Mouse (Mus musculus) intestine, postnatal 0 days (tissue): ENCODE measurements around the gene Slc25a26. TPM values are rescaled to one million over a fixed set of nuclear protein-coding genes. Genes with fewer than 3 reads are reported as not detected.
A peak's percentile ranks its signal among the peaks of the same experiment; 100 is the strongest.

Source experiments
- ATAC-seq: fragments of 200-750 bp; cut with Nextera tagmentation; 2 replicates; pipeline ENCODE4 v1.8.0; 2017; ENCODE audit warnings: mild to moderate bottlenecking, moderate TSS enrichment, moderate library complexity
- H3K27ac ChIP-seq: fragments of 300-500 bp; sonication (generic); 2 replicates; pipeline ENCODE4 v1.5.1; 2014; ENCODE audit warnings: mild to moderate bottlenecking, low read depth, low read length, moderate library complexity
- H3K27me3 ChIP-seq: fragments of 300-500 bp; sonication (generic); replicated peaks from 2 replicates; pipeline ENCODE4 v1.6.1; 2014; ENCODE audit warnings: low read length, mixed read lengths; ENCODE audit not compliant: control insufficient read depth, insufficient read depth
- H3K36me3 ChIP-seq: fragments of 300-500 bp; sonication (generic); 2 replicates; pipeline ENCODE4 v1.6.1; 2014; ENCODE audit warnings: mild to moderate bottlenecking, moderate library complexity; ENCODE audit not compliant: control insufficient read depth, insufficient read depth
- H3K4me1 ChIP-seq: fragments of 300-500 bp; sonication (generic); replicated peaks from 2 replicates; pipeline ENCODE4 v1.6.1; 2014; ENCODE audit warnings: antibody characterized with exemption, low read length, mixed read lengths; ENCODE audit not compliant: control insufficient read depth, insufficient read depth
- H3K4me2 ChIP-seq: fragments of 300-500 bp; sonication (generic); replicated peaks from 2 replicates; pipeline ENCODE4 v1.6.1; 2014; ENCODE audit warnings: low read depth, mild to moderate bottlenecking, moderate library complexity
- H3K4me3 ChIP-seq: fragments of 300-500 bp; sonication (generic); 2 replicates; pipeline ENCODE4 v1.5.1; 2014; ENCODE audit warnings: low read depth, low read length
- H3K9ac ChIP-seq: fragments of 300-500 bp; sonication (generic); 2 replicates; pipeline ENCODE4 v1.6.1; 2014; ENCODE audit warnings: mild to moderate bottlenecking, low read depth, low read length
- H3K9me3 ChIP-seq: fragments of 300-500 bp; sonication (generic); 2 replicates; pipeline ENCODE4 v1.6.1; 2016; ENCODE audit warnings: mixed run types; ENCODE audit not compliant: control insufficient read depth
- CTCF ChIP-seq: sonication (generic); IDR thresholded peaks from 2 replicates; pipeline ENCODE4 v1.5.1; 2016; ENCODE audit warnings: low read depth, mild to moderate bottlenecking, control low read depth, antibody characterized with exemption, moderate library complexity
- WGBS: fragments of 180-500 bp; shearing (Covaris S2); extraction: QIAGEN DNeasy Blood & Tissue Kit; methylation state at CpG from one replicate; pipeline ENCODE4 v1.1.7; 2014; 5-methylcytosine and 5-hydroxymethylcytosine counted together
- polyA plus RNA-seq: library from polyadenylated mRNA; unstranded; fragments of >200 nt; fragmentation: Nextera tagmentation; extraction: Ambion mirVana; gene quantifications from 2 replicates; pipeline ENCODE4 v1.2.1, GENCODE M21; 2015

The Slc25a26 gene
- polyA plus RNA-seq, 1 experiment from 2014 or later: 6.1 TPM

GRCm38 (mm10) chr6:94644641-94645040 lies 144.5 kb downstream of the Slc25a26 start:
- no peak for TF ChIP-seq CTCF
- 61% methylated on average over 3 of the region's 3 CpGs for WGBS
- no peak overlapping the region for H3K27ac ChIP-seq
- H3K4me3 ChIP-seq: no peak overlapping the region
- no peaks in the 10 kb centered on the region; the same call in 1 of the 2 replicates for H3K36me3 ChIP-seq
- peaks cover 21% of the 10 kb centered on the region for H3K4me1 ChIP-seq
- no peak overlapping the region for H3K4me2 ChIP-seq
- no peak for ATAC-seq
- H3K9ac ChIP-seq: no peak overlapping the region
- no peaks in the 10 kb centered on the region for H3K9me3 ChIP-seq
- H3K27me3 ChIP-seq: no peaks in the 10 kb centered on the region

GRCm38 (mm10) chr6:94645723-94646122 lies 145.6 kb downstream of the Slc25a26 start:
- Histone ChIP-seq H3K4me1 (peaks cover 26% of the 10 kb centered on the region), H3K4me2 (no peak overlapping the region), H3K9ac (no peak overlapping the region), H3K36me3 (no peaks in the 10 kb centered on the region; the same call in 1 of the 2 replicates), H3K27ac (no peak overlapping the region), H3K9me3 (no peaks in the 10 kb centered on the region), H3K4me3 (no peak overlapping the region), H3K27me3 (no peaks in the 10 kb centered on the region)
- WGBS: 18% methylated on average over 4 of the region's 4 CpGs
- ATAC-seq: peak; percentile 65
- TF ChIP-seq CTCF: no peak

- no peaks in the 10 kb centered on the region for H3K27me3 ChIP-seq
- no peaks in the 10 kb centered on the region for H3K9me3 ChIP-seq
- 68% methylated on average over 6 of the region's 6 CpGs for WGBS
- TF ChIP-seq CTCF: no peak
- no peaks in the 10 kb centered on the region; the same call in 1 of the 2 replicates for H3K36me3 ChIP-seq
- no peak overlapping the region for H3K4me3 ChIP-seq
- no peak overlapping the region for H3K4me2 ChIP-seq
- H3K27ac ChIP-seq: no peak overlapping the region
- H3K4me1 ChIP-seq: peaks cover 26% of the 10 kb centered on the region
- H3K9ac ChIP-seq: no peak overlapping the region
- no peak for ATAC-seq
These were observed 146.2 kb downstream of the Slc25a26 start for GRCm38 (mm10) chr6:94646274-94646863.

- H3K27me3 ChIP-seq: no peaks in the 10 kb centered on the region
- TF ChIP-seq CTCF: no peak
- no peaks in the 10 kb centered on the region; the same call in 1 of the 2 replicates for H3K36me3 ChIP-seq
- H3K4me1 ChIP-seq: peaks cover 26% of the 10 kb centered on the region
- no peaks in the 10 kb centered on the region for H3K9me3 ChIP-seq
- no peak overlapping the region for H3K9ac ChIP-seq
- H3K4me3 ChIP-seq: no peak overlapping the region
- no peak overlapping the region for H3K4me2 ChIP-seq
- 68% methylated on average over 6 of the region's 6 CpGs for WGBS
- ATAC-seq: no peak
- H3K27ac ChIP-seq: no peak overlapping the region
These were observed 146.8 kb downstream of the Slc25a26 start for GRCm38 (mm10) chr6:94646902-94647301.

GRCm38 (mm10) chr6:94647574-94648430 lies 147.7 kb downstream of the Slc25a26 start:
- Histone ChIP-seq H3K36me3 (peaks cover 4% of the 10 kb centered on the region; the same call in 1 of the 2 replicates), H3K4me3 (no peak overlapping the region), H3K9ac (no peak overlapping the region), H3K4me1 (peaks cover 26% of the 10 kb centered on the region), H3K9me3 (no peaks in the 10 kb centered on the region), H3K4me2 (no peak overlapping the region), H3K27me3 (no peaks in the 10 kb centered on the region), H3K27ac (peak overlapping the region; percentile 35; the same call in 1 of the 2 replicates)
- TF ChIP-seq CTCF: no peak
- ATAC-seq: peak; percentile 40; the same call in 1 of the 2 replicates
- WGBS: 28% methylated on average over 10 of the region's 10 CpGs

- 21% methylated on average over 4 of the region's 4 CpGs for WGBS
- no peak overlapping the region for H3K9ac ChIP-seq
- peaks cover 26% of the 10 kb centered on the region for H3K4me1 ChIP-seq
- H3K27ac ChIP-seq: peak overlapping the region; percentile 35; the same call in 1 of the 2 replicates
- peaks cover 6% of the 10 kb centered on the region; the same call in 1 of the 2 replicates for H3K36me3 ChIP-seq
- no peaks in the 10 kb centered on the region for H3K27me3 ChIP-seq
- no peaks in the 10 kb centered on the region for H3K9me3 ChIP-seq
- TF ChIP-seq CTCF: no peak
- ATAC-seq: 0 out of 2 replicates have a peak, but pooled peaks have one; percentile 28
- H3K4me2 ChIP-seq: no peak overlapping the region
- H3K4me3 ChIP-seq: no peak overlapping the region
These were observed 148.4 kb downstream of the Slc25a26 start for GRCm38 (mm10) chr6:94648496-94648895.
